Mouse (Mus musculus): ENCODE measurements around the gene Aup1. TPM values are rescaled to one million over a fixed set of nuclear protein-coding genes. Genes with fewer than 3 reads are reported as not detected.

Aup1 gene
- polyA plus RNA-seq, 1 experiment from 2014 or later: 135 TPM

- TF ChIP-seq CTCF (IDR thresholded peaks at IDR 0.05; ENCODE audit: low read depth) (no peak), EP300 (optimal IDR thresholded peaks at IDR 0.05) (no peak)
- Histone ChIP-seq H3K4me1 (replicated peaks; ENCODE audit: control insufficient read depth, insufficient read depth) (peaks cover 5% of the 10 kb centered on the region; the same call in 1 of the 2 replicates), H3K4me3 (ENCODE audit: low read depth, low read length) (no peak overlapping the region), H3K9ac (ENCODE audit: low read length) (no peak overlapping the region), H3K27me3 (ENCODE audit: control insufficient read depth, insufficient read depth, low read length) (no peaks in the 10 kb centered on the region), H3K4me2 (replicated peaks; ENCODE audit: low read depth) (no peak overlapping the region), H3K27ac (replicated peaks) (no peak overlapping the region), H3K9me3 (ENCODE audit: control insufficient read depth, low read length) (no peaks in the 10 kb centered on the region), H3K36me3 (ENCODE audit: control insufficient read depth, insufficient read depth, low read length) (no peaks in the 10 kb centered on the region)
- ATAC-seq (ENCODE audit: low FRiP score, low TSS enrichment): no peak
- no peak for DNase-seq (ENCODE audit: low spot score)
- 56% methylated on average over 2 of the region's 2 CpGs for WGBS
These were observed 44.1 kb downstream of the Aup1 start for GRCm38 (mm10) chr6:83098411-83098810.

- Histone ChIP-seq H3K9me3 (ENCODE audit: control insufficient read depth, low read length) (no peaks in the 10 kb centered on the region), H3K4me2 (replicated peaks; ENCODE audit: low read depth) (peak within 1 kb of the TSS; percentile 99), H3K36me3 (ENCODE audit: control insufficient read depth, insufficient read depth, low read length) (no peaks in the 10 kb centered on the region), H3K4me3 (ENCODE audit: low read depth, low read length) (peak within 1 kb of the TSS; percentile 68), H3K4me1 (replicated peaks; ENCODE audit: control insufficient read depth, insufficient read depth) (peaks cover 5% of the 10 kb centered on the region; the same call in 1 of the 2 replicates), H3K27ac (replicated peaks) (peak within 1 kb of the TSS; percentile 83), H3K9ac (ENCODE audit: low read length) (peak within 1 kb of the TSS; percentile 73), H3K27me3 (ENCODE audit: control insufficient read depth, insufficient read depth, low read length) (no peaks in the 10 kb centered on the region)
- TF ChIP-seq EP300 (optimal IDR thresholded peaks at IDR 0.05): no peak
- TF ChIP-seq CTCF (IDR thresholded peaks at IDR 0.05; ENCODE audit: low read depth): peak; percentile 83
- under 1% methylated on average over 25 of the region's 25 CpGs for WGBS
- DNase-seq (ENCODE audit: low spot score): peak; percentile 88
- ATAC-seq (ENCODE audit: low FRiP score, low TSS enrichment): peak; percentile 90
These were observed 47.0 kb downstream of the Aup1 start, which contains the start of the genes Ccdc142 and Gm42688 for GRCm38 (mm10) chr6:83101316-83101687. Gene Ccdc142 (plus strand): TSS chr6:83101601. Gene Gm42688 (plus strand): TSS chr6:83101617.

GRCm38 (mm10) chr6:83101688-83102556, 47.6 kb downstream of the Aup1 start:
- WGBS: under 1% methylated on average over 67 of the region's 74 CpGs
- Histone ChIP-seq H3K4me3 (ENCODE audit: low read depth, low read length) (peak overlapping the region; percentile 68), H3K9me3 (ENCODE audit: control insufficient read depth, low read length) (no peaks in the 10 kb centered on the region), H3K27ac (replicated peaks) (peak overlapping the region; percentile 83), H3K9ac (ENCODE audit: low read length) (peak overlapping the region; percentile 73), H3K4me1 (replicated peaks; ENCODE audit: control insufficient read depth, insufficient read depth) (peaks cover 5% of the 10 kb centered on the region; the same call in 1 of the 2 replicates), H3K4me2 (replicated peaks; ENCODE audit: low read depth) (peak overlapping the region; percentile 99), H3K27me3 (ENCODE audit: control insufficient read depth, insufficient read depth, low read length) (no peaks in the 10 kb centered on the region), H3K36me3 (ENCODE audit: control insufficient read depth, insufficient read depth, low read length) (no peaks in the 10 kb centered on the region)
- peak; percentile 75 for DNase-seq (ENCODE audit: low spot score)
- peak; percentile 73 for TF ChIP-seq CTCF (IDR thresholded peaks at IDR 0.05; ENCODE audit: low read depth)
- TF ChIP-seq EP300 (optimal IDR thresholded peaks at IDR 0.05): no peak
- peak; percentile 87 for ATAC-seq (ENCODE audit: low FRiP score, low TSS enrichment)

- Histone ChIP-seq H3K27me3 (ENCODE audit: control insufficient read depth, insufficient read depth, low read length) (no peaks in the 10 kb centered on the region), H3K4me1 (replicated peaks; ENCODE audit: control insufficient read depth, insufficient read depth) (peaks cover 5% of the 10 kb centered on the region; the same call in 1 of the 2 replicates), H3K27ac (replicated peaks) (no peak overlapping the region), H3K9me3 (ENCODE audit: control insufficient read depth, low read length) (no peaks in the 10 kb centered on the region), H3K4me2 (replicated peaks; ENCODE audit: low read depth) (no peak overlapping the region), H3K9ac (ENCODE audit: low read length) (peak overlapping the region; percentile 73; the same call in 1 of the 2 replicates), H3K36me3 (ENCODE audit: control insufficient read depth, insufficient read depth, low read length) (no peaks in the 10 kb centered on the region), H3K4me3 (ENCODE audit: low read depth, low read length) (no peak overlapping the region)
- TF ChIP-seq CTCF (IDR thresholded peaks at IDR 0.05; ENCODE audit: low read depth): no peak
- no peak for TF ChIP-seq EP300 (optimal IDR thresholded peaks at IDR 0.05)
- DNase-seq (ENCODE audit: low spot score): peak; percentile 38
- no peak for ATAC-seq (ENCODE audit: low FRiP score, low TSS enrichment)
- 52% methylated on average over 11 of the region's 11 CpGs for WGBS
These were observed 48.9 kb downstream of the Aup1 start for GRCm38 (mm10) chr6:83103130-83103650.

- Histone ChIP-seq H3K4me2 (replicated peaks; ENCODE audit: low read depth) (no peak overlapping the region), H3K4me1 (replicated peaks; ENCODE audit: control insufficient read depth, insufficient read depth) (peaks cover 5% of the 10 kb centered on the region; the same call in 1 of the 2 replicates), H3K9me3 (ENCODE audit: control insufficient read depth, low read length) (no peaks in the 10 kb centered on the region), H3K9ac (ENCODE audit: low read length) (no peak overlapping the region), H3K27me3 (ENCODE audit: control insufficient read depth, insufficient read depth, low read length) (no peaks in the 10 kb centered on the region), H3K27ac (replicated peaks) (no peak overlapping the region), H3K4me3 (ENCODE audit: low read depth, low read length) (no peak overlapping the region), H3K36me3 (ENCODE audit: control insufficient read depth, insufficient read depth, low read length) (no peaks in the 10 kb centered on the region)
- DNase-seq (ENCODE audit: low spot score): no peak
- TF ChIP-seq EP300 (optimal IDR thresholded peaks at IDR 0.05) (no peak), CTCF (IDR thresholded peaks at IDR 0.05; ENCODE audit: low read depth) (no peak)
- WGBS: 79% methylated on average over 4 of the region's 4 CpGs
- ATAC-seq (ENCODE audit: low FRiP score, low TSS enrichment): no peak
These were observed 49.8 kb downstream of the Aup1 start for GRCm38 (mm10) chr6:83104158-83104557.

MicroRNA genes within 50 kb of the gene (microRNA counts, 519-probe panel; counts per million panel counts)
- microRNA mmu-miR-3470a+mmu-miR-3470b: not detected

Small RNA genes within 50 kb of the gene (microRNA-seq; reads per million reads assigned to microRNA genes)
- gene Mir3470a (not detected), gene Mir7040 (not detected)

Other genes starting within 250 kb of the Aup1 start
- 0.58 and 0.67 TPM in 2 replicates for gene Sema4f, start 114.8 kb upstream of the Aup1 start, polyA plus RNA-seq (2015; fragmentation: Nextera tagmentation; extraction: Ambion mirVana)
- 0.08 and 0.28 TPM in 2 replicates for gene M1ap, start 107.6 kb upstream of the Aup1 start, polyA plus RNA-seq (2015; fragmentation: Nextera tagmentation; extraction: Ambion mirVana)
- 8.3 TPM in 2 replicates for gene Dok1, start 21.1 kb upstream of the Aup1 start, polyA plus RNA-seq (2015; fragmentation: Nextera tagmentation; extraction: Ambion mirVana)
- 5.5 and 6.1 TPM in 2 replicates for gene Loxl3, start 20.3 kb upstream of the Aup1 start, polyA plus RNA-seq (2015; fragmentation: Nextera tagmentation; extraction: Ambion mirVana)
- 31.3 and 35.7 TPM in 2 replicates for gene Htra2, start 752 bp downstream of the Aup1 start, polyA plus RNA-seq (2015; fragmentation: Nextera tagmentation; extraction: Ambion mirVana)
- gene Dqx1, start 3.3 kb downstream of the Aup1 start, polyA plus RNA-seq (2015; fragmentation: Nextera tagmentation; extraction: Ambion mirVana): 5.4 and 5.8 TPM in 2 replicates
- gene Tlx2, start 15.8 kb downstream of the Aup1 start, polyA plus RNA-seq (2015; fragmentation: Nextera tagmentation; extraction: Ambion mirVana): 2.4 TPM in 2 replicates
- gene Pcgf1, start 23.3 kb downstream of the Aup1 start, polyA plus RNA-seq (2015; fragmentation: Nextera tagmentation; extraction: Ambion mirVana): 13.1 and 14.0 TPM in 2 replicates
- 0.53 and 0.56 TPM in 2 replicates for gene Lbx2, start 31.8 kb downstream of the Aup1 start, polyA plus RNA-seq (2015; fragmentation: Nextera tagmentation; extraction: Ambion mirVana)
- 1.1 and 1.4 TPM in 2 replicates for gene Ccdc142, start 47.1 kb downstream of the Aup1 start, polyA plus RNA-seq (2015; fragmentation: Nextera tagmentation; extraction: Ambion mirVana)
- 1.1 and 1.3 TPM in 2 replicates for gene Gm42688, start 47.1 kb downstream of the Aup1 start, polyA plus RNA-seq (2015; fragmentation: Nextera tagmentation; extraction: Ambion mirVana)
- 108 and 117 TPM in 2 replicates for gene Mrpl53, start 54.5 kb downstream of the Aup1 start, polyA plus RNA-seq (2015; fragmentation: Nextera tagmentation; extraction: Ambion mirVana)
- gene Mogs, start 61.0 kb downstream of the Aup1 start, polyA plus RNA-seq (2015; fragmentation: Nextera tagmentation; extraction: Ambion mirVana): 23.2 and 24.4 TPM in 2 replicates
- gene Wbp1, start 67.0 kb downstream of the Aup1 start, polyA plus RNA-seq (2015; fragmentation: Nextera tagmentation; extraction: Ambion mirVana): 57.4 and 59.4 TPM in 2 replicates
- 7.7 and 9.4 TPM in 2 replicates for gene Ino80b, start 70.9 kb downstream of the Aup1 start, polyA plus RNA-seq (2015; fragmentation: Nextera tagmentation; extraction: Ambion mirVana)
- gene Rtkn, start 80.9 kb downstream of the Aup1 start, polyA plus RNA-seq (2015; fragmentation: Nextera tagmentation; extraction: Ambion mirVana): 18.5 and 20.4 TPM in 2 replicates
- 1.6 and 1.7 TPM in 2 replicates for gene Wdr54, start 101.9 kb downstream of the Aup1 start, polyA plus RNA-seq (2015; fragmentation: Nextera tagmentation; extraction: Ambion mirVana)
- 1.1 TPM in 2 replicates for gene 1700003E16Rik, start 101.9 kb downstream of the Aup1 start, polyA plus RNA-seq (2015; fragmentation: Nextera tagmentation; extraction: Ambion mirVana)
- 42.9 and 43.5 TPM in 2 replicates for gene Dctn1, start 111.4 kb downstream of the Aup1 start, polyA plus RNA-seq (2015; fragmentation: Nextera tagmentation; extraction: Ambion mirVana)
- 0.08 and 0.18 TPM in 2 replicates for gene Slc4a5, start 165.3 kb downstream of the Aup1 start, polyA plus RNA-seq (2015; fragmentation: Nextera tagmentation; extraction: Ambion mirVana)

Measured in stomach, postnatal 0 days (tissue).